Mouse (Mus musculus) hindbrain, embryonic 14.5 days (tissue): Measurements from ENCODE around the gene Ptpn14. TPM values are rescaled to one million over a fixed set of nuclear protein-coding genes. Genes with fewer than 3 reads are reported as not detected.

ENCODE experiments used
- ATAC-seq: fragments of 200-750 bp; cut with Nextera tagmentation; 2 replicates; pipeline ENCODE4 v1.8.0; 2017; ENCODE audit warnings: moderate number of reproducible peaks, mild to moderate bottlenecking, moderate TSS enrichment, moderate library complexity; ENCODE audit not compliant: low FRiP score
- DNase-seq: peaks from one replicate; pipeline ENCODE4 v3.0.0-alpha.2; 2015; ENCODE audit warnings: low spot score
- H3K27ac ChIP-seq: fragments of 300-500 bp; sonication (generic); 2 replicates; pipeline ENCODE4 v1.5.1; 2014; ENCODE audit warnings: mild to moderate bottlenecking, moderate library complexity
- H3K27me3 ChIP-seq: fragments of 300-500 bp; sonication (generic); 2 replicates; pipeline ENCODE4 v1.6.1; 2014; ENCODE audit warnings: mild to moderate bottlenecking, low read length, mixed read lengths; ENCODE audit not compliant: control insufficient read depth, insufficient read depth
- H3K36me3 ChIP-seq: fragments of 300-500 bp; sonication (generic); replicated peaks from 2 replicates; pipeline ENCODE4 v1.6.1; 2014; ENCODE audit not compliant: control insufficient read depth, insufficient read depth
- H3K4me1 ChIP-seq: fragments of 300-500 bp; sonication (generic); replicated peaks from 2 replicates; pipeline ENCODE4 v1.6.1; 2014; ENCODE audit warnings: antibody characterized with exemption, low read length, mixed read lengths; ENCODE audit not compliant: control insufficient read depth, insufficient read depth
- H3K4me2 ChIP-seq: fragments of 300-500 bp; sonication (generic); replicated peaks from 2 replicates; pipeline ENCODE4 v1.6.1; 2014; ENCODE audit warnings: mild to moderate bottlenecking, moderate library complexity
- H3K4me3 ChIP-seq: fragments of 300-500 bp; sonication (generic); replicated peaks from 2 replicates; pipeline ENCODE4 v1.5.1; 2014; ENCODE audit warnings: mild to moderate bottlenecking, low read length
- H3K9ac ChIP-seq: fragments of 300-500 bp; sonication (generic); 2 replicates; pipeline ENCODE4 v1.6.1; 2014
- H3K9me3 ChIP-seq: fragments of 300-500 bp; sonication (generic); 2 replicates; pipeline ENCODE4 v1.6.1; 2016; ENCODE audit warnings: low read length; ENCODE audit not compliant: control insufficient read depth
- WGBS: fragments of 180-500 bp; shearing (Covaris S2); extraction: QIAGEN DNeasy Blood & Tissue Kit; methylation state at CpG from one replicate; pipeline ENCODE4 v1.1.7; 2014; 5-methylcytosine and 5-hydroxymethylcytosine counted together
- polyA plus RNA-seq: library from polyadenylated mRNA; unstranded; fragments of >200 nt; fragmentation: Nextera tagmentation; extraction: Ambion mirVana; gene quantifications from 2 replicates; pipeline ENCODE4 v1.2.1, GENCODE M21; 2014

The Ptpn14 gene
- polyA plus RNA-seq, 1 experiment from 2014 or later, result 2.6 TPM

DNA sequence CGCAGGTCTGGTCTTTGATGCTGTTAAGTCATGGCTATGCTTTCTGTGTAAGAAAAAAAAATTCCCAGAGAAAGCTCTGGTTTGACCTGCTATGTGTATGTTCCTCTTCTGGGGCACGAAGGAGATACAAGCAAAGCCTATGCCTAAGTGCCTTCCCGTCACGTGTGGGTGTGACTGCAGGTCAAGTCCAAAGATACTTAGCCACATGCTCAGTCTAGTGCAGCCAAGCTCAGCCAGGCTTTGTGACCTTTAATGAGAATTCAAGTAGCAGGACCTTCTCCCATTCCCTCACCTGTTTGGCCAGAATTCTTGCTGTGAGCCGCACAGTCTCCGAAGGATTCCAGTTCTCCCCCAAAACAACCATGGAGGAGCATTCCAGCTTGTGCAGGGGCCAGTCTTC, 171.5 kb downstream of the Ptpn14 start:
- Histone ChIP-seq H3K4me1 (no peaks in the 10 kb centered on the region), H3K36me3 (peaks cover 7% of the 10 kb centered on the region), H3K9me3 (no peaks in the 10 kb centered on the region), H3K4me2 (no peak overlapping the region), H3K27ac (no peak overlapping the region), H3K4me3 (no peak overlapping the region), H3K27me3 (no peaks in the 10 kb centered on the region), H3K9ac (no peak overlapping the region)
- ATAC-seq (no peak), DNase-seq (no peak)
- 97% methylated on average over 6 of the region's 6 CpGs for WGBS

DNA sequence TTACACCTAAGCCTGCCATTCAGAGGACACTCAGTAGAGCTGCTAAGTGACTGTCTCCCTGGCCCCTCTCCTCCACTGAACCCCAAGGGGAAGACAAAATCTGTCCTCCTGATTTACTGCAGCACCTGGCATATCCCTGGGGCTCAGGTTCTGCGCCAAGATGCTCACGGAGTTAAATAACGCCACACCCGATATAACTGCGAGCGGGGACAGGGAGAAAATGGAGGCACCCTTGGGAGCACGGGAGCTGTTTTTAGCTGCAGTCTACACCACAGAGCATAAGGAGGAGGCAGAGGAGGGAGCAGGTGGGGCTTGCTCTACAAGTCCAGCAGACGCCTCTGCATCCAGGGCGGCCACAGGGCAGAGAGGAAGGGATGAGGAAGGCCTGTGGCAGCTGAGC, 174.3 kb downstream of the Ptpn14 start:
- Histone ChIP-seq H3K36me3 (no peaks in the 10 kb centered on the region), H3K4me2 (no peak overlapping the region), H3K9ac (no peak overlapping the region), H3K27ac (no peak overlapping the region), H3K27me3 (no peaks in the 10 kb centered on the region), H3K9me3 (no peaks in the 10 kb centered on the region), H3K4me1 (no peaks in the 10 kb centered on the region), H3K4me3 (no peak overlapping the region)
- ATAC-seq (no peak), DNase-seq (no peak)
- 85% methylated on average over 9 of the region's 9 CpGs for WGBS

DNA sequence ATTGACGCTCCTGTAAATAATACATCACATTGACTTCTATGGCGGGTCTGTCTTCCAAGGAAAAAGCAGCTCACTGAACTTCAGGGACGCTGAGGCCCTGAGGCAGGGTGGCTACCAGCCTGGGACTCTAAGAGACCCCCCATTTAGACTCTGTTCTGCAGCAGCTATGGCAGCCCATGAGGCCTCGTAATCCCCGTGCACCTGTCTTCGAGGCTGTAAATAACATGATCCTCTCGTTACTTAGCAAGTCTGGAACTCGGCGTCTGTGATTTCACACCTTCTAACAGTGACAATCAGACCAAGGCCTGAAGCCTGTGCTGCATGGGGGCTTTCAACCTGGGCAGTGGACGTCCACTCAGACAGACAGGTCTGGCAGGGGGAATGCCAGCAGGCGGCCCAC, 175.1 kb downstream of the Ptpn14 start:
- Histone ChIP-seq H3K4me2 (no peak overlapping the region), H3K9me3 (no peaks in the 10 kb centered on the region), H3K4me3 (no peak overlapping the region), H3K4me1 (no peaks in the 10 kb centered on the region), H3K27ac (no peak overlapping the region), H3K9ac (no peak overlapping the region), H3K36me3 (no peaks in the 10 kb centered on the region), H3K27me3 (no peaks in the 10 kb centered on the region)
- ATAC-seq (no peak), DNase-seq (no peak)
- 81% methylated on average over 11 of the region's 11 CpGs for WGBS

DNA sequence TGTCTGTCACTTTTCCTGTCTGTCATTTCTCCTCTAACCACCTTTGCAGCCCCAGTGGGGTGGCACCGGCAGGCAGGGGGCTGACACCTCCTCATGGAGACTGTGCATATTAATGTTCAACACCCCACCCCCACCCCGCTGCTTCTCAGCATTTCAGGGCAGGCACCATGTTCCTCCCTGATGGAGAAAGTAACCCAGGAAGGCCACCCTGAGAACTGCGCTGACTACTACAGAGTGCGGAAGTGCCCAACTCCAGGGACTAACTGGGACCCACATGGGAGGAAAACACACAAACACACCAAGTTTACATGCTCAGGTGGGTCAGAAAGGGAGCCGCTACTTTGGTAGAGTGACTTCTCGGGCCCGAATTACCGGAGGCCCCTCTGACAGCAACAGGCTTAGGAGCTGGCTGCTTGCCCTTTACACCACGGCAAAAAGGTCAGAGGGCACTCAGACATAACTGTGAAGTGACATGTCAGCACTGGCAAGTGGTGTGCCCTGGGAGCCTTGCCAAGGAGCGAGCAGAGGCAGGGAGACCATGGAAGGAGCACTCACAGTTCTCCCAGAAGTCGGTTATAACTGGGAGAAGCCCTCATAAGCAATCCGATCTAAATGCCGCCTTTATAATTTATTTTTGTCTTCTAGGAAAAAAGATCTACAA, 182.7 kb downstream of the Ptpn14 start:
- Histone ChIP-seq H3K9ac (no peak overlapping the region), H3K27me3 (no peaks in the 10 kb centered on the region), H3K4me3 (no peak overlapping the region), H3K9me3 (no peaks in the 10 kb centered on the region), H3K4me2 (no peak overlapping the region), H3K27ac (no peak overlapping the region), H3K4me1 (no peaks in the 10 kb centered on the region), H3K36me3 (no peaks in the 10 kb centered on the region; the same call in 1 of the 2 replicates)
- ATAC-seq, result no peak
- WGBS, result 57% methylated on average over 13 of the region's 13 CpGs
- no peak for DNase-seq

DNA sequence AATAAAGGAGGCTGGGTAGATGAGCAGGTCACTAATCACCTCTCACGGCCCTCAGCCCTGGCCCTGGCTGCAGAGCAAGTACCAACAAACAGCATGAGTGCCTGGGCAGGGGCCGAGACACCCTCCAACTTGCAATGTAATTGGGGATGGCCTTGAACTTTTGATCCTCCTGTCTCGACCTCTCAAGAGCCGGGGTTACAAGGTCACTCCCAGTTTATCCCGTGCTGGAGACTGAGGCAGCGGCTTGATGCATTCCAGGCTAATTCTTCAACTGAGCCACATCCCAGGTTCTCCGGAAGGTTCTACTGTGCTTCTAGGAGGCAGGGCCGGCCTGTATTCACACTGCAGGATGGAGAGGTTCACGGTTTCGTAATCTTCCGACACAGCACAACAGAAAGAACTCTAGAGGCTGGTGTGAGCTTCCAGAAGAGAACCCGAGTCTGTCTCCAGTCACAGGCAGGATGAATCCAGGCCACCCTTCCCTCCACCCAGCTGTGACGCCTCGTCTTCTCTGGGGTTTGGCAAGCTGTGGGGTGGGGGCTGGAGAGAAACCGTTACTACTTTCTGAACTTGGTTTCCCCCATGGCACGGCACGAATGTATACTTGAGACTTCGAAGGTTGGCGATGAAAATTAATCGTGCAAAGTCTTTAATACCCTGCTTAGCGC, 185.2 kb downstream of the Ptpn14 start:
- no peak for ATAC-seq

DNA sequence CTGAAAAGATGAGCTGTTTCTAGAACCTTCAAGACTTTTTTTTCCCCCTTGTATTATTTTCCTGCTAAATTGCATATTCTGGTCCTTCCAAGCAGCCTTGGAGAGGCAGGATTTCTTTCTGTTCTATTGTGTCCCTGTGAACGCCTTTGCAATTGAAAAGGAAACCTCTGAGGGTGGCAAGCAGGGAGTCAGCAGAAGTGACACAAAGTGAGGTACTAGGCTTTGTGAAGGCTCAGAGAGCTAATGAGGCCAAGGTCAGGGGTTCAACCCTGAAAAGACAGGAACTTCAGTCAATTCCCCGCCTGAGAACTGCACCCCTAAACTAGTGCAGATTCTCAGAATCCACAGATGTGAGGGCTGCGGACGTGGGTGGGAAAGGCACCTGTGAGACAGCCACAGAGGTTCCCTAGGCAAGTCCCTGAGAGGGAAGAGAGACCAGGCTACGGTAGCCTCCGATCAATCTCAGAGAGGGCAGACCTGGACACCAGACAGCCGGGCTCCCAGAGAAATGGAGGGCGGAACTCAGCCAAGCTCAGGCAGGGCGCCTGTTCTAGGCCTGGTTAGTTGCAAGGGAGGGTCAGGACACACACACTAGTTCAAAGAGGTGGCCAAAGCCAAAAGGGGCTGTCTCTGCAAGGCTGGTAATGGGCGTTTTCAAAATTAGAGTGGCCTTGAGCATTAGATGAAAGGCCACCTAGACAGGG, 188.5 kb downstream of the Ptpn14 start:
- H3K4me2 ChIP-seq, result no peak overlapping the region
- H3K9me3 ChIP-seq, result no peaks in the 10 kb centered on the region
- DNase-seq, result no peak
- no peaks in the 10 kb centered on the region for H3K27me3 ChIP-seq
- 28% methylated on average over 10 of the region's 10 CpGs for WGBS
- no peak overlapping the region for H3K9ac ChIP-seq
- ATAC-seq, result no peak
- H3K27ac ChIP-seq, result no peak overlapping the region
- H3K4me3 ChIP-seq, result no peak overlapping the region
- peaks cover 13% of the 10 kb centered on the region; the same call in 1 of the 2 replicates for H3K4me1 ChIP-seq
- no peaks in the 10 kb centered on the region; the same call in 1 of the 2 replicates for H3K36me3 ChIP-seq

More for the DNA sequence above, 185.2 kb downstream of the Ptpn14 start:
- Histone ChIP-seq H3K4me2 (no peak overlapping the region), H3K27me3 (no peaks in the 10 kb centered on the region), H3K9me3 (no peaks in the 10 kb centered on the region), H3K9ac (no peak overlapping the region), H3K4me3 (no peak overlapping the region), H3K36me3 (no peaks in the 10 kb centered on the region; the same call in 1 of the 2 replicates), H3K27ac (no peak overlapping the region), H3K4me1 (peaks cover 8% of the 10 kb centered on the region; the same call in 1 of the 2 replicates)
- 89% methylated on average over 21 of the region's 21 CpGs for WGBS
- no peak for DNase-seq

DNA sequence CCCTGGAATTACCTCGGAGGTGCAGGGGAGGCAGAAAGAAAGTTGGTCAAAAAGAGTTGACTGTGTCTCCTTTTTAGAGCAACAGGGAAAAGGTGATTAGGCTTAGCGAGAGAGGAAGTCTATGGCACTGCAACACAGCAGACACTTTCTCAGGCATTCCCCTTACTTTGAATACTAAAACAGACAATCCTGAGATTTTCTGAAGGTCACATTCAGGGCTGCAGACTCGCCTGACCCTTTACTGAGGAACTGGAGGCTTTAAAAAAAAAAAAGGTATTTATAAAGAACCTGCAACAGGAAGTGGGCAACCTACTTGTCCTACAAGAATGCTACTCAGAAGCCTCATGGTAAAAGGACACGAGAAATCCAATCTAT, 189.0 kb downstream of the Ptpn14 start:
- H3K4me3 ChIP-seq, result no peak overlapping the region
- no peak overlapping the region for H3K27ac ChIP-seq
- H3K9ac ChIP-seq, result no peak overlapping the region
- no peaks in the 10 kb centered on the region for H3K9me3 ChIP-seq
- ATAC-seq (no peak), DNase-seq (no peak)
- no peaks in the 10 kb centered on the region; the same call in 1 of the 2 replicates for H3K36me3 ChIP-seq
- WGBS, result 46% methylated on average over 4 of the region's 4 CpGs
- no peak overlapping the region for H3K4me2 ChIP-seq
- H3K27me3 ChIP-seq, result no peaks in the 10 kb centered on the region
- peaks cover 13% of the 10 kb centered on the region; the same call in 1 of the 2 replicates for H3K4me1 ChIP-seq

DNA sequence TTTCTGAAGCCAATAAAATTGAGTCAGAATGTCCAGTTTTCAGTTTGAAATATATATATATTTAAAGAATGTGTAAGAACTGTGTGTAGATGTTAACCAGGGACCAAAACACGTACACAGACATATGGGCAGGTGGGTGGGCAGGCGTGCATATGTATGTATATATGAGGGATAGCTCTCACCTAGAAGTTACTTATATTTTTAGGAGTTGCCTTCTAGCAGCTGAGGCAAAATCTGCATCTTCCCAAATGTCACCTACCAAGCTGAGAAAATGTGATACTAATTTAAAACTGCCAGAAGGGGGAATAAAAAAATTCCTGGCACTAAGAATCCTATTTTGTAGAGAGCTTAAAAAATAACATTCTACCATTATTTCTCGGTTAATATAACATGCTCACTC, 191.7 kb downstream of the Ptpn14 start:
- DNase-seq (no peak), ATAC-seq (no peak)
- Histone ChIP-seq H3K4me1 (peaks cover 19% of the 10 kb centered on the region), H3K9me3 (no peaks in the 10 kb centered on the region), H3K36me3 (no peaks in the 10 kb centered on the region), H3K4me2 (no peak overlapping the region), H3K9ac (no peak overlapping the region), H3K27me3 (no peaks in the 10 kb centered on the region), H3K27ac (no peak overlapping the region), H3K4me3 (no peak overlapping the region)
- WGBS, result 92% methylated on average over 3 of the region's 3 CpGs
